In genomic region chr15:83879845-83880244, GRCm38 (mm10) we compare ENCODE assay signal across 8 mouse cellular contexts.
DNase-seq lines count a peak whose midpoint lies in the region; ATAC-seq and TF ChIP-seq lines count a peak whose summit lies in the region.

No protein-coding gene starts in this region.

- H3K4me2 ChIP-seq in forebrain, embryonic 14.5 days (ENCODE audit: low read length): no peak overlapping the region
- H3K4me2 ChIP-seq in forebrain, postnatal 0 days (ENCODE audit: low read depth): no peak overlapping the region
- H3K4me2 ChIP-seq in midbrain, embryonic 11.5 days: no peak overlapping the region
- H3K4me2 ChIP-seq in midbrain, postnatal 0 days (ENCODE audit: low read depth, low read length, poor library complexity, severe bottlenecking): no peak overlapping the region
- H3K4me2 ChIP-seq in embryonic facial prominence, embryonic 11.5 days (ENCODE audit: low read depth, low read length): no peak overlapping the region
- no peak overlapping the region for H3K4me2 ChIP-seq in midbrain, embryonic 16.5 days (ENCODE audit: low read length)

- H3K4me1 ChIP-seq in forebrain, embryonic 14.5 days (ENCODE audit: control insufficient read depth, insufficient read depth, low read length): peaks cover 3% of the 10 kb centered on the region; the same call in 1 of the 2 replicates
- no peaks in the 10 kb centered on the region; the same call in 1 of the 2 replicates for H3K4me1 ChIP-seq in forebrain, postnatal 0 days (ENCODE audit: insufficient read depth)
- no peaks in the 10 kb centered on the region for H3K4me1 ChIP-seq in midbrain, embryonic 11.5 days (ENCODE audit: control insufficient read depth, insufficient read depth, low read length)
- H3K4me1 ChIP-seq in midbrain, postnatal 0 days (ENCODE audit: insufficient read depth, low read length): no peaks in the 10 kb centered on the region
- no peaks in the 10 kb centered on the region for H3K4me1 ChIP-seq in embryonic facial prominence, embryonic 11.5 days (ENCODE audit: control insufficient read depth, insufficient read depth, low read length)
- no peaks in the 10 kb centered on the region for H3K4me1 ChIP-seq in midbrain, embryonic 16.5 days (ENCODE audit: control insufficient read depth, insufficient read depth, low read length)

- 19% methylated on average over 5 of the region's 5 CpGs for WGBS in forebrain, embryonic 14.5 days
- WGBS in forebrain, postnatal 0 days: 26% methylated on average over 5 of the region's 5 CpGs
- 24% methylated on average over 5 of the region's 5 CpGs for WGBS in midbrain, embryonic 11.5 days
- 33% methylated on average over 5 of the region's 5 CpGs for WGBS in midbrain, postnatal 0 days
- WGBS in embryonic facial prominence, embryonic 11.5 days: 18% methylated on average over 5 of the region's 5 CpGs
- WGBS in midbrain, embryonic 16.5 days: 27% methylated on average over 5 of the region's 5 CpGs

- peak; percentile 40 for DNase-seq in forebrain, embryonic 14.5 days (ENCODE audit: low spot score)
- DNase-seq in forebrain, postnatal 0 days: no peak
- peak; percentile 90 for DNase-seq in midbrain, embryonic 11.5 days (ENCODE audit: low spot score, missing footprints)
- no peak for DNase-seq in midbrain, postnatal 0 days (ENCODE audit: low spot score)
- DNase-seq in embryonic facial prominence, embryonic 11.5 days (ENCODE audit: low spot score): peak; percentile 90
- DNase-seq in ovary, postnatal 14 days (ENCODE audit: low spot score): peak; percentile 25
- DNase-seq in layer of hippocampus, adult 9-10 months (ENCODE audit: low spot score): no peak

- no peak for TF ChIP-seq CTCF in forebrain, postnatal 0 days (IDR thresholded peaks at IDR 0.05; ENCODE audit: low read depth)
- no peak for TF ChIP-seq CTCF in midbrain, postnatal 0 days (IDR thresholded peaks at IDR 0.05)

- H3K9me3 ChIP-seq in forebrain, embryonic 14.5 days (replicated peaks; ENCODE audit: control insufficient read depth, low read length): 0 out of 2 replicates have a peak, but pooled peaks cover 2% of the 10 kb centered on the region
- no peaks in the 10 kb centered on the region for H3K9me3 ChIP-seq in forebrain, postnatal 0 days (ENCODE audit: low read length)
- H3K9me3 ChIP-seq in midbrain, embryonic 11.5 days (ENCODE audit: control insufficient read depth, low read length): no peaks in the 10 kb centered on the region
- H3K9me3 ChIP-seq in midbrain, postnatal 0 days (ENCODE audit: low read length): no peaks in the 10 kb centered on the region
- H3K9me3 ChIP-seq in embryonic facial prominence, embryonic 11.5 days (replicated peaks; ENCODE audit: control insufficient read depth, low read length): no peaks in the 10 kb centered on the region
- no peaks in the 10 kb centered on the region; the same call in 1 of the 2 replicates for H3K9me3 ChIP-seq in midbrain, embryonic 16.5 days (replicated peaks; ENCODE audit: control insufficient read depth, low read length, poor library complexity, severe bottlenecking)

- H3K9ac ChIP-seq in forebrain, embryonic 14.5 days (ENCODE audit: low read length): no peak overlapping the region
- no peak overlapping the region for H3K9ac ChIP-seq in forebrain, postnatal 0 days
- no peak overlapping the region for H3K9ac ChIP-seq in midbrain, embryonic 11.5 days (ENCODE audit: low read length)
- no peak overlapping the region for H3K9ac ChIP-seq in midbrain, postnatal 0 days (replicated peaks; ENCODE audit: low read length, poor library complexity, severe bottlenecking)
- no peak overlapping the region for H3K9ac ChIP-seq in embryonic facial prominence, embryonic 11.5 days (replicated peaks; ENCODE audit: low read length)
- no peak overlapping the region for H3K9ac ChIP-seq in midbrain, embryonic 16.5 days (ENCODE audit: low read depth, low read length)

- no peaks in the 10 kb centered on the region for H3K27me3 ChIP-seq in forebrain, embryonic 14.5 days (replicated peaks; ENCODE audit: control insufficient read depth, insufficient read depth, low read length)
- H3K27me3 ChIP-seq in forebrain, postnatal 0 days (ENCODE audit: insufficient read depth, low read length): no peaks in the 10 kb centered on the region
- H3K27me3 ChIP-seq in midbrain, embryonic 11.5 days (ENCODE audit: control insufficient read depth, insufficient read depth, low read length): no peaks in the 10 kb centered on the region
- H3K27me3 ChIP-seq in midbrain, postnatal 0 days (ENCODE audit: insufficient read depth, low read length): no peaks in the 10 kb centered on the region
- no peaks in the 10 kb centered on the region for H3K27me3 ChIP-seq in embryonic facial prominence, embryonic 11.5 days (ENCODE audit: control insufficient read depth, insufficient read depth, low read length)
- no peaks in the 10 kb centered on the region for H3K27me3 ChIP-seq in midbrain, embryonic 16.5 days (ENCODE audit: control insufficient read depth, insufficient read depth, low read depth, low read length)

- H3K36me3 ChIP-seq in forebrain, embryonic 14.5 days (ENCODE audit: control insufficient read depth, insufficient read depth, low read length): no peaks in the 10 kb centered on the region
- H3K36me3 ChIP-seq in forebrain, postnatal 0 days (ENCODE audit: insufficient read depth): no peaks in the 10 kb centered on the region
- H3K36me3 ChIP-seq in midbrain, embryonic 11.5 days (ENCODE audit: control insufficient read depth, insufficient read depth, low read length): no peaks in the 10 kb centered on the region
- H3K36me3 ChIP-seq in midbrain, postnatal 0 days (ENCODE audit: insufficient read depth, low read length): no peaks in the 10 kb centered on the region
- H3K36me3 ChIP-seq in embryonic facial prominence, embryonic 11.5 days (replicated peaks; ENCODE audit: control insufficient read depth, insufficient read depth, low read depth, low read length): no peaks in the 10 kb centered on the region
- H3K36me3 ChIP-seq in midbrain, embryonic 16.5 days (ENCODE audit: control insufficient read depth, insufficient read depth, low read length): no peaks in the 10 kb centered on the region

- no peak overlapping the region for H3K4me3 ChIP-seq in forebrain, embryonic 14.5 days (ENCODE audit: low read depth, low read length)
- H3K4me3 ChIP-seq in forebrain, postnatal 0 days (ENCODE audit: low read depth, low read length): no peak overlapping the region
- no peak overlapping the region for H3K4me3 ChIP-seq in midbrain, embryonic 11.5 days (ENCODE audit: low read depth, low read length)
- H3K4me3 ChIP-seq in midbrain, postnatal 0 days (ENCODE audit: low read depth, low read length): no peak overlapping the region
- no peak overlapping the region for H3K4me3 ChIP-seq in embryonic facial prominence, embryonic 11.5 days (ENCODE audit: low read depth, low read length)
- no peak overlapping the region for H3K4me3 ChIP-seq in midbrain, embryonic 16.5 days (ENCODE audit: low read depth, low read length)

- no peak for ATAC-seq in forebrain, embryonic 14.5 days
- no peak for ATAC-seq in forebrain, postnatal 0 days
- no peak for ATAC-seq in midbrain, embryonic 11.5 days (ENCODE audit: low FRiP score)
- no peak for ATAC-seq in midbrain, postnatal 0 days (ENCODE audit: low FRiP score)
- ATAC-seq in embryonic facial prominence, embryonic 11.5 days (replicated peaks; ENCODE audit: insufficient number of reproducible peaks, low FRiP score, low TSS enrichment, low read depth): no peak
- ATAC-seq in midbrain, embryonic 16.5 days: no peak

- H3K27ac ChIP-seq in forebrain, embryonic 14.5 days (ENCODE audit: low read depth, low read length): no peak overlapping the region
- no peak overlapping the region for H3K27ac ChIP-seq in forebrain, postnatal 0 days (ENCODE audit: low read depth, low read length)
- no peak overlapping the region for H3K27ac ChIP-seq in midbrain, embryonic 11.5 days (ENCODE audit: low read depth, low read length)
- H3K27ac ChIP-seq in midbrain, postnatal 0 days (ENCODE audit: low read depth, low read length): no peak overlapping the region
- H3K27ac ChIP-seq in embryonic facial prominence, embryonic 11.5 days (replicated peaks; ENCODE audit: low read depth, low read length): no peak overlapping the region
- no peak overlapping the region for H3K27ac ChIP-seq in midbrain, embryonic 16.5 days (ENCODE audit: low read length)

Comparison
In these comparisons a context has a peak if more than half of its experiments do, and no peak if none do; other contexts are left out.
1. DNase-seq: peak in forebrain, embryonic 14.5 days (single experiment), midbrain, embryonic 11.5 days (single experiment), embryonic facial prominence, embryonic 11.5 days (single experiment) and ovary, postnatal 14 days (single experiment); none in forebrain, postnatal 0 days (single experiment), midbrain, postnatal 0 days (single experiment) and layer of hippocampus, adult 9-10 months (single experiment).